Mouse (Mus musculus): ENCODE measurements around the gene Arhgef26. TPM values are rescaled to one million over a fixed set of nuclear protein-coding genes. Genes with fewer than 3 reads are reported as not detected.

Arhgef26 gene
- total and polyA plus RNA-seq, 2 experiments from 2014 or later = 19.8 to 24.0 TPM

- no peaks in the 10 kb centered on the region for H3K9me3 ChIP-seq (ENCODE audit: low read length)
- WGBS = 90% methylated on average over 5 of the region's 5 CpGs
- H3K4me2 ChIP-seq (ENCODE audit: low read depth) = no peak overlapping the region
- no peak for ATAC-seq
- no peaks in the 10 kb centered on the region for H3K4me1 ChIP-seq (ENCODE audit: insufficient read depth)
- H3K4me3 ChIP-seq (ENCODE audit: low read depth, low read length) = no peak overlapping the region
- TF ChIP-seq CTCF (IDR thresholded peaks at IDR 0.05; ENCODE audit: low read depth) = no peak
- DNase-seq = no peak
- no peaks in the 10 kb centered on the region for H3K27me3 ChIP-seq (ENCODE audit: insufficient read depth, low read length)
- peaks cover 3% of the 10 kb centered on the region for H3K36me3 ChIP-seq (ENCODE audit: insufficient read depth)
- no peak overlapping the region for H3K9ac ChIP-seq
- H3K27ac ChIP-seq (ENCODE audit: low read depth, low read length) = no peak overlapping the region
These were observed 41.8 kb downstream of the Arhgef26 start for GRCm38 (mm10) chr3:62379946-62380345.

- Histone ChIP-seq H3K9me3 (ENCODE audit: low read length) (no peaks in the 10 kb centered on the region), H3K27me3 (ENCODE audit: insufficient read depth, low read length) (no peaks in the 10 kb centered on the region), H3K4me2 (ENCODE audit: low read depth) (no peak overlapping the region), H3K27ac (ENCODE audit: low read depth, low read length) (no peak overlapping the region), H3K4me1 (ENCODE audit: insufficient read depth) (no peaks in the 10 kb centered on the region), H3K9ac (no peak overlapping the region), H3K36me3 (ENCODE audit: insufficient read depth) (peaks cover 3% of the 10 kb centered on the region), H3K4me3 (ENCODE audit: low read depth, low read length) (no peak overlapping the region)
- ATAC-seq (no peak), DNase-seq (no peak)
- WGBS = 92% methylated on average over 3 of the region's 3 CpGs
- TF ChIP-seq CTCF (IDR thresholded peaks at IDR 0.05; ENCODE audit: low read depth) = no peak
These were observed 42.3 kb downstream of the Arhgef26 start for GRCm38 (mm10) chr3:62380420-62380819.

- DNase-seq (no peak), ATAC-seq (no peak)
- Histone ChIP-seq H3K4me1 (ENCODE audit: insufficient read depth) (no peaks in the 10 kb centered on the region), H3K9ac (no peak overlapping the region), H3K4me3 (ENCODE audit: low read depth, low read length) (no peak overlapping the region), H3K27ac (ENCODE audit: low read depth, low read length) (no peak overlapping the region), H3K36me3 (ENCODE audit: insufficient read depth) (peaks cover 3% of the 10 kb centered on the region), H3K27me3 (ENCODE audit: insufficient read depth, low read length) (no peaks in the 10 kb centered on the region), H3K9me3 (ENCODE audit: low read length) (no peaks in the 10 kb centered on the region), H3K4me2 (ENCODE audit: low read depth) (no peak overlapping the region)
- TF ChIP-seq CTCF (IDR thresholded peaks at IDR 0.05; ENCODE audit: low read depth) = no peak
- 85% methylated on average over 1 of the region's 1 CpGs for WGBS
These were observed 44.7 kb downstream of the Arhgef26 start for GRCm38 (mm10) chr3:62382853-62383252.

GRCm38 (mm10) chr3:62392636-62393035, 54.5 kb downstream of the Arhgef26 start:
- no peaks in the 10 kb centered on the region for H3K9me3 ChIP-seq (ENCODE audit: low read length)
- H3K36me3 ChIP-seq (ENCODE audit: insufficient read depth) = no peaks in the 10 kb centered on the region
- H3K27me3 ChIP-seq (ENCODE audit: insufficient read depth, low read length) = no peaks in the 10 kb centered on the region
- H3K9ac ChIP-seq = no peak overlapping the region
- no peak overlapping the region for H3K4me3 ChIP-seq (ENCODE audit: low read depth, low read length)
- DNase-seq (no peak), ATAC-seq (no peak)
- no peak overlapping the region for H3K4me2 ChIP-seq (ENCODE audit: low read depth)
- no peaks in the 10 kb centered on the region for H3K4me1 ChIP-seq (ENCODE audit: insufficient read depth)
- TF ChIP-seq CTCF (IDR thresholded peaks at IDR 0.05; ENCODE audit: low read depth) = no peak
- no peak overlapping the region for H3K27ac ChIP-seq (ENCODE audit: low read depth, low read length)

- no peaks in the 10 kb centered on the region for H3K36me3 ChIP-seq (ENCODE audit: insufficient read depth)
These were observed 56.1 kb downstream of the Arhgef26 start for GRCm38 (mm10) chr3:62394284-62394683.

GRCm38 (mm10) chr3:62395368-62395767, 57.2 kb downstream of the Arhgef26 start:
- DNase-seq (no peak), ATAC-seq (no peak)
- 81% methylated on average over 5 of the region's 5 CpGs for WGBS
- TF ChIP-seq CTCF (IDR thresholded peaks at IDR 0.05; ENCODE audit: low read depth) = no peak
- Histone ChIP-seq H3K4me2 (ENCODE audit: low read depth) (no peak overlapping the region), H3K27me3 (ENCODE audit: insufficient read depth, low read length) (no peaks in the 10 kb centered on the region), H3K4me3 (ENCODE audit: low read depth, low read length) (no peak overlapping the region), H3K36me3 (ENCODE audit: insufficient read depth) (no peaks in the 10 kb centered on the region), H3K4me1 (ENCODE audit: insufficient read depth) (no peaks in the 10 kb centered on the region), H3K9ac (no peak overlapping the region), H3K9me3 (ENCODE audit: low read length) (no peaks in the 10 kb centered on the region), H3K27ac (ENCODE audit: low read depth, low read length) (no peak overlapping the region)

More at GRCm38 (mm10) chr3:62394284-62394683, 56.1 kb downstream of the Arhgef26 start:
- Histone ChIP-seq H3K4me3 (ENCODE audit: low read depth, low read length) (no peak overlapping the region), H3K4me2 (ENCODE audit: low read depth) (no peak overlapping the region), H3K27me3 (ENCODE audit: insufficient read depth, low read length) (no peaks in the 10 kb centered on the region), H3K9ac (no peak overlapping the region), H3K4me1 (ENCODE audit: insufficient read depth) (no peaks in the 10 kb centered on the region), H3K9me3 (ENCODE audit: low read length) (no peaks in the 10 kb centered on the region), H3K27ac (ENCODE audit: low read depth, low read length) (no peak overlapping the region)
- 27% methylated on average over 7 of the region's 7 CpGs for WGBS
- ATAC-seq (no peak), DNase-seq (no peak)
- TF ChIP-seq CTCF (IDR thresholded peaks at IDR 0.05; ENCODE audit: low read depth) = no peak

GRCm38 (mm10) chr3:62396109-62396508, 58.0 kb downstream of the Arhgef26 start:
- no peak for ATAC-seq
- Histone ChIP-seq H3K4me2 (ENCODE audit: low read depth) (no peak overlapping the region), H3K36me3 (ENCODE audit: insufficient read depth) (no peaks in the 10 kb centered on the region), H3K4me3 (ENCODE audit: low read depth, low read length) (no peak overlapping the region), H3K9me3 (ENCODE audit: low read length) (no peaks in the 10 kb centered on the region), H3K9ac (no peak overlapping the region), H3K4me1 (ENCODE audit: insufficient read depth) (no peaks in the 10 kb centered on the region), H3K27ac (ENCODE audit: low read depth, low read length) (no peak overlapping the region), H3K27me3 (ENCODE audit: insufficient read depth, low read length) (no peaks in the 10 kb centered on the region)
- DNase-seq = no peak
- WGBS = 79% methylated on average over 5 of the region's 5 CpGs
- TF ChIP-seq CTCF (IDR thresholded peaks at IDR 0.05; ENCODE audit: low read depth) = no peak

- ATAC-seq (peak; percentile 59), DNase-seq (no peak)
- TF ChIP-seq CTCF (IDR thresholded peaks at IDR 0.05; ENCODE audit: low read depth) = no peak
- Histone ChIP-seq H3K27me3 (ENCODE audit: insufficient read depth, low read length) (no peaks in the 10 kb centered on the region), H3K4me2 (ENCODE audit: low read depth) (no peak overlapping the region), H3K4me3 (ENCODE audit: low read depth, low read length) (no peak overlapping the region), H3K36me3 (ENCODE audit: insufficient read depth) (no peaks in the 10 kb centered on the region), H3K9ac (no peak overlapping the region), H3K27ac (ENCODE audit: low read depth, low read length) (0 out of 2 replicates have a peak overlapping the region, but pooled peaks have one; percentile 48), H3K9me3 (ENCODE audit: low read length) (no peaks in the 10 kb centered on the region), H3K4me1 (ENCODE audit: insufficient read depth) (no peaks in the 10 kb centered on the region)
These were observed 60.0 kb downstream of the Arhgef26 start for GRCm38 (mm10) chr3:62398094-62398493.

All from forebrain, postnatal 0 days (tissue).